Mouse (Mus musculus) CH12.LX (cell line): ENCODE results near the gene Prrx1. TPM values are rescaled to one million over a fixed set of nuclear protein-coding genes. Genes with fewer than 3 reads are reported as not detected.

Experiments
- DNase-seq: peaks from one replicate; pipeline ENCODE4 v3.0.0-alpha.2; 2013; ENCODE audit errors: extremely low read depth
- H3K27ac ChIP-seq: 2 replicates; pipeline ENCODE4 v1.5.1; 2012; ENCODE audit warnings: low read depth, mild to moderate bottlenecking, control low read depth, moderate library complexity; ENCODE audit not compliant: insufficient read depth
- H3K27me3 ChIP-seq: replicated peaks from 2 replicates; pipeline ENCODE3; 2012; ENCODE audit warnings: inconsistent platforms
- H3K36me3 ChIP-seq, 2 experiments: replicated peaks in 1 of 2; 2 replicates each; pipeline versions ENCODE3 to v1.6.1; 2012; ENCODE audit warnings: inconsistent platforms in 1 of 2, low read length in 1 of 2, mild to moderate bottlenecking in 1 of 2, mixed read lengths in 1 of 2, moderate library complexity in 1 of 2; ENCODE audit not compliant: control insufficient read depth in 1 of 2, insufficient read depth in 1 of 2
- H3K4me1 ChIP-seq, 2 experiments: 2 replicates each; pipeline ENCODE4 v1.6.1; 2012; ENCODE audit warnings: inconsistent platforms in 1 of 2, moderate library complexity in 1 of 2; ENCODE audit not compliant: insufficient read depth in 2 of 2, control insufficient read depth in 1 of 2
- H3K4me2 ChIP-seq: 2 replicates; pipeline ENCODE4 v1.6.1; 2012; ENCODE audit warnings: low read depth, mild to moderate bottlenecking, control low read depth; ENCODE audit not compliant: poor library complexity, insufficient read depth, severe bottlenecking
- H3K4me3 ChIP-seq, 3 experiments: fragments of 150-350 bp in 1 of 3; sonication (generic) in 1 of 3; replicated peaks in 1 of 3; 2 replicates each; pipeline versions ENCODE3 to v1.5.1; 2011 to 2012; ENCODE audit warnings: low read depth in 2 of 3, low read length in 2 of 3, mild to moderate bottlenecking in 2 of 3, moderate library complexity in 2 of 3, control low read depth in 1 of 3, improper control_type of control experiment in 1 of 3, inconsistent platforms in 1 of 3, mixed read lengths in 1 of 3; ENCODE audit not compliant: poor library complexity in 1 of 3
- H3K79me2 ChIP-seq: replicated peaks from 2 replicates; pipeline ENCODE4 v1.6.1; 2012; ENCODE audit warnings: mild to moderate bottlenecking, moderate library complexity; ENCODE audit not compliant: control insufficient read depth, poor library complexity, insufficient read depth, severe bottlenecking; ENCODE audit errors: extremely low read depth
- H3K9ac ChIP-seq: 2 replicates; pipeline ENCODE4 v1.6.1; 2012; ENCODE audit warnings: low read depth, mild to moderate bottlenecking, control low read depth, moderate library complexity; ENCODE audit not compliant: insufficient read depth
- H3K9me3 ChIP-seq: replicated peaks from 2 replicates; pipeline ENCODE3; 2012; ENCODE audit warnings: low read length, inconsistent platforms, mixed read lengths
- ELF1 ChIP-seq: IDR thresholded peaks from 2 replicates; pipeline ENCODE4 v1.6.1; 2014; ENCODE audit warnings: low read depth, mild to moderate bottlenecking, inconsistent platforms, low read length, improper control_type of control experiment
- EP300 ChIP-seq: IDR thresholded peaks from 2 replicates; pipeline ENCODE4 v1.6.1; 2011; ENCODE audit warnings: low read length, improper control_type of control experiment
- HCFC1 ChIP-seq: IDR thresholded peaks from 2 replicates; pipeline ENCODE4 v1.6.1; 2012; ENCODE audit warnings: low read depth, mild to moderate bottlenecking, inconsistent platforms, low read length, improper control_type of control experiment
- IRF4 ChIP-seq: IDR thresholded peaks from 2 replicates; pipeline ENCODE4 v1.6.1; 2014; ENCODE audit warnings: low read depth, mild to moderate bottlenecking, inconsistent platforms, low read length, improper control_type of control experiment
- JUND ChIP-seq: conservative IDR thresholded peaks from 2 replicates; pipeline ENCODE4 v1.6.1; 2011; ENCODE audit warnings: low read depth, low read length, improper control_type of control experiment
- MAZ ChIP-seq: IDR thresholded peaks from 2 replicates; pipeline ENCODE4 v1.6.1; 2012; ENCODE audit warnings: low read depth, mild to moderate bottlenecking, inconsistent platforms, low read length, improper control_type of control experiment, moderate library complexity
- MXI1 ChIP-seq: IDR thresholded peaks from 2 replicates; pipeline ENCODE4 v1.6.1; 2011; ENCODE audit warnings: mild to moderate bottlenecking, low read depth, low read length, improper control_type of control experiment
- MYC ChIP-seq: IDR thresholded peaks from 2 replicates; pipeline ENCODE4 v1.6.1; 2011; ENCODE audit warnings: low read depth, mild to moderate bottlenecking, improper control_type of control experiment, low read length
- NELFE ChIP-seq: IDR thresholded peaks from 2 replicates; pipeline ENCODE4 v1.6.1; 2011; ENCODE audit warnings: low read depth, low read length, improper control_type of control experiment
- NRF1 ChIP-seq: IDR thresholded peaks from 2 replicates; pipeline ENCODE4 v1.6.1; 2014; ENCODE audit warnings: low read depth, mild to moderate bottlenecking, inconsistent platforms, low read length, improper control_type of control experiment, moderate library complexity
- POLR2A ChIP-seq: IDR thresholded peaks from 2 replicates; pipeline ENCODE4 v1.6.1; 2011; ENCODE audit warnings: low read depth, mild to moderate bottlenecking, improper control_type of control experiment, low read length
- RAD21 ChIP-seq: IDR thresholded peaks from 2 replicates; pipeline ENCODE4 v1.6.1; 2011; ENCODE audit warnings: low read depth, mild to moderate bottlenecking, low read length, improper control_type of control experiment, moderate library complexity
- SIN3A ChIP-seq: IDR thresholded peaks from 2 replicates; pipeline ENCODE4 v1.6.1; 2012; ENCODE audit warnings: low read length, improper control_type of control experiment, inconsistent platforms
- SMC3 ChIP-seq: IDR thresholded peaks from 2 replicates; pipeline ENCODE4 v1.6.1; 2011; ENCODE audit warnings: low read depth, low read length, improper control_type of control experiment
- TCF12 ChIP-seq: IDR thresholded peaks from 2 replicates; pipeline ENCODE4 v1.6.1; 2014; ENCODE audit warnings: low read depth, mild to moderate bottlenecking, inconsistent platforms, low read length, improper control_type of control experiment
- UBTF ChIP-seq: IDR thresholded peaks from 2 replicates; pipeline ENCODE4 v1.6.1; 2012; ENCODE audit warnings: low read depth, mild to moderate bottlenecking, inconsistent platforms, low read length, improper control_type of control experiment, moderate library complexity
- USF2 ChIP-seq: conservative IDR thresholded peaks from 2 replicates; pipeline ENCODE4 v1.6.1; 2011; ENCODE audit warnings: low read depth, low read length, improper control_type of control experiment
- ZC3H11A ChIP-seq: IDR thresholded peaks from 2 replicates; pipeline ENCODE4 v1.6.1; 2012; ENCODE audit warnings: low read depth, mild to moderate bottlenecking, inconsistent platforms, low read length, improper control_type of control experiment
- ZKSCAN1 ChIP-seq: IDR thresholded peaks from 2 replicates; pipeline ENCODE4 v1.6.1; 2012; ENCODE audit warnings: low read depth, inconsistent platforms, low read length, improper control_type of control experiment, borderline replicate concordance
- dilution Hi-C: fragments of 300-500 bp; cut with MboI; formaldehyde crosslinking; loops from 2 replicates; pipeline ENCODE4 v1.14.3; 2020; ENCODE audit warnings: low sequenced_read_pairs; ENCODE audit not compliant: extremely low pct_unique_long_range_greater_than_20kb, extremely low pct_ligation_motif_present
- in situ Hi-C: fragments of 300-500 bp; cut with MboI; formaldehyde crosslinking; loops from 3 replicates; pipeline ENCODE4 v1.14.3; 2019; ENCODE audit warnings: low sequenced_read_pairs, low pct_ligation_motif_present, low pct_unique_long_range_greater_than_20kb, mixed read lengths
- polyA plus RNA-seq: library from polyadenylated mRNA; unstranded; fragments of >175 nt; gene quantifications from 2 replicates; pipeline ENCODE4 v1.2.1, GENCODE M21; 2012; ENCODE audit warnings: low read depth; ENCODE audit not compliant: insufficient read length
- total RNA-seq, 2 experiments: library from RNA; depleted of rRNA; stranded (reverse); fragments of 300-350 nt in 1 of 2; fragments of >200 nt in 1 of 2; gene quantifications; 2 replicates each; pipeline ENCODE4 v1.2.3; 2012 to 2014

The Prrx1 gene
- total and polyA plus RNA-seq, 3 experiments: not detected

DNA sequence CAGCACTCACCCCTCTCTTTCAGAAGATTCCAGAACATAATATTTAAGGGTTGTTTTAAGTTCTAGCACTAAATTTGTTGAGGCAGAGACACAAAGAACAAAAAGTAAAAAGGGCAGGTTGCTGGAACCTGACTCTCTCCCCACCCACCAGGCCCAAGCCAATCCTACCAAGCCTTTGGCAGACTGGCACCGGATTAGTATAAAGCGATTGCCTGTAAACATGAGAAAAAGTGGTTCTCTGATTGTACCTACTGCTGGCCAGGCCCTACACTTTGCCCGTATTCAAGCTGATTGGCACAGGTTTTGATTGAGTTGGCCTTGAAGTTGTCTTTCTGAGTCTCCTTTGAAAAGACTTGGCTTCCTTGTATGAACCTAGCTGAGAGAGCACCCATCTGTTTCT lies 8.7 kb downstream of the Prrx1 start:
- no peak overlapping the region for H3K4me2 ChIP-seq
- no peaks in the 10 kb centered on the region for H3K27me3 ChIP-seq
- no peaks in the 10 kb centered on the region for H3K36me3 ChIP-seq
- no peaks in the 10 kb centered on the region for H3K79me2 ChIP-seq
- TF ChIP-seq USF2: no peak
- TF ChIP-seq ZKSCAN1: no peak
- TF ChIP-seq SMC3: no peak
- TF ChIP-seq IRF4: no peak
- no peak for TF ChIP-seq MYC
- no peak for TF ChIP-seq NELFE
- TF ChIP-seq UBTF: no peak
- no peak for TF ChIP-seq RAD21
- no peak for TF ChIP-seq MXI1
- no peak for TF ChIP-seq POLR2A
- no peak overlapping the region for H3K9ac ChIP-seq
- no peak for DNase-seq
- dilution Hi-C loops: no loop called here
- no peak overlapping the region for H3K4me3 ChIP-seq
- H3K4me1 ChIP-seq: no peaks in the 10 kb centered on the region
- H3K27ac ChIP-seq: no peak overlapping the region
- H3K9me3 ChIP-seq: no peaks in the 10 kb centered on the region
- in situ Hi-C loops: no loop called here

GRCm38 (mm10) chr1:163302292-163302691 lies 11.2 kb downstream of the Prrx1 start:
- Histone ChIP-seq H3K9ac (no peak overlapping the region), H3K79me2 (no peaks in the 10 kb centered on the region), H3K4me3 (no peak overlapping the region), H3K4me2 (no peak overlapping the region), H3K36me3 (no peaks in the 10 kb centered on the region), H3K27ac (no peak overlapping the region), H3K4me1 (no peaks in the 10 kb centered on the region), H3K9me3 (no peaks in the 10 kb centered on the region), H3K27me3 (no peaks in the 10 kb centered on the region)
- no peak for TF ChIP-seq JUND
- no peak for TF ChIP-seq ELF1
- TF ChIP-seq ZC3H11A: no peak
- TF ChIP-seq HCFC1: no peak
- TF ChIP-seq NRF1: no peak
- TF ChIP-seq EP300: no peak
- DNase-seq: no peak
- in situ Hi-C loops (no loop called here), dilution Hi-C loops (no loop called here)

GRCm38 (mm10) chr1:163293152-163293551 lies 20.4 kb downstream of the Prrx1 start:
- in situ Hi-C loops: no loop called here

More at GRCm38 (mm10) chr1:163293152-163293551, 20.4 kb downstream of the Prrx1 start:
- TF ChIP-seq SIN3A: no peak
- no peak for TF ChIP-seq MAZ
- no peak for TF ChIP-seq MXI1
- TF ChIP-seq ELF1: peak; percentile 33; the same call in 1 of the 2 replicates
- peak; percentile 62; the same call in 1 of the 2 replicates for TF ChIP-seq EP300
- TF ChIP-seq IRF4: peak; percentile 51; the same call in 1 of the 2 replicates
- TF ChIP-seq TCF12: no peak
- TF ChIP-seq, all 38 proteins: peak for 3
- Histone ChIP-seq H3K4me3 (no peak overlapping the region), H3K9me3 (no peaks in the 10 kb centered on the region), H3K79me2 (no peaks in the 10 kb centered on the region), H3K27me3 (no peaks in the 10 kb centered on the region), H3K4me1 (peaks cover 7 to 16% of the 10 kb centered on the region in 2 experiments), H3K4me2 (no peak overlapping the region; the same call in 1 of the 2 replicates), H3K9ac (no peak overlapping the region), H3K27ac (no peak overlapping the region), H3K36me3 (no peaks in the 10 kb centered on the region)
- dilution Hi-C loops: no loop called here
- no peak for DNase-seq
